Mouse (Mus musculus) CD4-positive helper T cell, adult 2 months (primary cell): ENCODE measurements around the gene Cd164l2.
A peak's percentile ranks its signal among the peaks of the same experiment; 100 is the strongest.

Experiments
- DNase-seq: peaks from one replicate; pipeline ENCODE4 v3.0.0-alpha.2; 2012; ENCODE audit warnings: low read depth, missing footprints, low spot score

The Cd164l2 gene

DNA sequence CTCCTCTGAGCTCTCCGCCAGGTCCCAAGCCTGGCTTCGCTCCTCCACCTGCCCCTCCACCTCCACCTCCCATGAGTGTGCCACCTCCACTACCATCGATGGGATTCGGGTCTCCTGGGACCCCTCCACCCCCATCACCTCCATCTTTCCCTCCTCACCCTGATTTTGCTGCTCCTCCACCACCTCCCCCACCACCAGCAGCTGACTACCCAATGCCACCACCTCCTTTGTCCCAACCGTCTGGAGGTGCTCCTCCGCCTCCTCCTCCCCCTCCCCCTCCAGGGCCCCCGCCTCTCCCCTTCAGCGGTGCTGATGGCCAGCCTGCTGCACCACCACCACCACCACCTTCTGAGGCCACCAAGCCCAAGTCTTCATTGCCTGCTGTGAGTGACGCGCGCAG, 17.4 kb upstream of the Cd164l2 start:
- no peak for DNase-seq

DNA sequence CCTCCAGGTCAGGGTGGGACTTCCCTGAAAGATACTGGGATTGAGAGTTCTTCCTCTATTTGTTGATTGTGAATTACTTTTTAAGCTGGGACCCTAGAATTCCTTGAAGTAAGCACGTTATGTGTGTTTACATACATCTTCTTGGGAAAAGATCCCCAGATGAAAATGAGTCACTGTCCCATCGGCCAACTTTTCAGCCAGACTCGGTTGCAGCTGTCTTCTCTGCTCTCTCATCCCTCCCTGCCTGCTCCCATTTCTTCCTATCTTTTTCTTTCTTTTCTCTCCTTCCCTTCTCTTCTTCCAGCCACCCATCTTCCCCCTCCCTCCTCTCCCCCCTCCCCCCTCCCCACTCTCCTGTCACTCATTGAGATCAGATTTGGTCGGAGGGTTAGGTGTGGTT, 16.9 kb upstream of the Cd164l2 start:
- no peak for DNase-seq

DNA sequence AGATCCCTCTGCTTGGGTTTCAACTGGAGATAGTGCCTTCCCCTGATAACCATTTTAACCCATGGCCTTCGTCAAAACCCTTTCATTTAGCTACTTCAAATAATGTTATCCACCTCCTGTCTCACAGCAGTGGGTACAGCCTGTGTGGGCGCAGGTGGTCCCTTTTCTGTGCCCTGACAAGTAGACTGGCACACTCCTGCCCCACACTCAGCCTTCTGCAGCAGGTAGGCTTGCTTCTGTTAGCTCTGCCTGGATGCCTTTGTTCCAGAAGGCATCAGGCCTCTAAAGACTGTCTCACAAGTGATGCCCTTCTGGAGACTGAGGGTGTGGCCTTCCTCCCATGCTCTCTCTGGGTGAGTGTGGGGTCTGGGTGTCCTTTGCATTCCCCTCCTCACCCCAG, 15.8 kb upstream of the Cd164l2 start:
- DNase-seq, result no peak

DNA sequence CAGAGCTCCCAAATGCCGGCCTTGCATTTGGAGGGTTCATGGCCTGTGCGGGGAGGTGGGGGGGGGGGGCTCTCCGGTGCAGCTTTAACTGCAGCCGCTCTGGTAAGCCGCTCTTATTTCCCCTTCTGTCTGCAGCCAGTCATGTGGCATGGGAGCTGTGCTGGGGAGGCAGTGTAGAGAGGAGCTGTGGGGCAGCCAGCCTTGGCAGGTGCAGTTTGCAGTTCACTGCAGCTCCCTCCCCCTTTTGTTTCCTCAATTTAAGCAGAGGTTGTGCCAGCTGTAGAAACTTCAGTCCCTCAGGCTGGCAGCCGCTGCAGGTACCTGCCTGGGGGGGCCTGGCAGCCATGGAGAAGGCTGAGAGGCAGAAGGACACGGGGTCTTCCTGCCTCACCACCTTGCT, 15.1 kb upstream of the Cd164l2 start:
- no peak for DNase-seq

DNA sequence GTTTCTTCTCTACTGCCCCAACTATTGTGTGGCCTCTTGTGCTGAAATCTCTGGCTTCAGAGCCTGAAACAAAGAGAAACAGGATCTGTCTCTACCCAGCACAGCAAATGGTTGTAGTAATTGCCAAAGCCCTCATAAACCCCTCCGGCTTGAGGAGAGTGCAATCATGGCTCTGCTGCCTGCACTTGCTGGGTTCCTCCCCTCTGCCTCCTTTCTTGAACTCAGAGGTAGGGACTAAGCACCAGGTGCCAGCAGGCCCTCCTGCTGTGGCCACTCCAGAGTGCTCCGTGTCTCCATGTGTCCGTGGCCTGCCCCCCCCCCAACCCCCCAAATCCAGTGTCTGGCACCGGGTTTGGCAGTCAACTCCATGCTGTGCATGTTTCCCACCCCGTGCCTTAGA, 14.6 kb upstream of the Cd164l2 start:
- no peak for DNase-seq

DNA sequence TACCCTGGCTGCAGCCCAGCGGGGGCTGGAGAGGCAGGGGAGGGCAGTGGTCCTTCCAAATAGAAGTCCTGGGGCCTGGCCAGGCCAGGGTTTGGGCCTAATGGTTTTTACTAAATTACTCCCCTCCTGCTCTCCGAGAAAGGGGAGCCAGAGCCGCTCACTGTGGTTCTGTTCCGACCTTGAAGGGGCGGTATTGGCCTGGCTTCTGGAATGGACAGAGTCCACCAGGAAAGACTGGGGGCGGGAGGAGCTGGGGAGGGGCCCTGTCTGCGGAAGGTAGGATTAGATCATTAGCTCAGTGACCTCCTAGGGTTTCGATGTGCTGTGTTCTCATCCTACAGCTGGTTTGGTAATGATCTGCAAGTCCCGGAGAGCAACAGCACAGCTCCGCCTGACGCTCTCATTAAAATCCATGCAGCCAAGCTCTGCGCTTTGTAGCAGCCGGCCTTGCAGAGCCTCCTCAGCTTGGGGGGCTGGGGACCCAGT, 14.1 kb upstream of the Cd164l2 start:
- DNase-seq, result no peak

DNA sequence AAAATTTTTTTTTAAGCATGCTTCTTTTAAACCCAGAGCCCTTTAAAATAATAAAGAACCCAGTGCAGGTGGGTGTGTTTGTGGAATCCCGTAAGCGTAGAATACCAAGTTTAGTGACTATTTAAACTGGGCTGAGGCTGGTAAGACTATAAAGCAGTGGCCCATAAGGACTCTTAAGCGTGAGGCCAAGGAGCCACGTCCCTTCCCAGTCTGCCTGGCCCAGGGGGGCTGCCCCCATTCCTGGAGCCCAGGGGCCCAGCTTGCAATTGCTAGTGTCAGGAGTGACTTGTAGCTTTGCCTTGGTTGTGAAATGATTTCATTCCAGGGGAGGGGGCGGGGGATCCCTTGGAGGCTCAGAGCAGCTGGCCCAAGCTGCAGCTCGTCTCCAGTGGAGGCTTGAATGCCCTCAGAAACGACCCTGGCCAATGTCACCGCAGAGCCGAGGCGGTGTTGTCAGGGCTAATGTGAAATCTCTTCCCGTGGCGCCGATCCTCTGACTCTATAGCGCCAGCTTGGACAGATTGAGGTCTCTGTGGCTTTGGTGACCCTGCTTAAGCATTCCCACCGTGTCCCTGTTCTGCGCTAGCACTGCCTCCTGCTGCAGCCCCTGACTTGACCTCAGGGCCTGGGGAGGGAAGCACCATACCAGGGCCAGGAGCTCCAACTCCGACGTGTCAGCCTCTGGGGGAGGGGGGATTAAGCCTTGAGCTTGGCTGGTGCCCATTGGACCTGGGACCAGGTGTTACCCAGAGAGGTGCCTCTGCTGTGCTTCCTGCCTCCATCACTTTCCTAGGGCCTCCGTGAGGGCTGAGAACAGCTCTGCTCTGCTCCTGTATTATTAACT, 13.4 kb upstream of the Cd164l2 start:
- no peak for DNase-seq

DNA sequence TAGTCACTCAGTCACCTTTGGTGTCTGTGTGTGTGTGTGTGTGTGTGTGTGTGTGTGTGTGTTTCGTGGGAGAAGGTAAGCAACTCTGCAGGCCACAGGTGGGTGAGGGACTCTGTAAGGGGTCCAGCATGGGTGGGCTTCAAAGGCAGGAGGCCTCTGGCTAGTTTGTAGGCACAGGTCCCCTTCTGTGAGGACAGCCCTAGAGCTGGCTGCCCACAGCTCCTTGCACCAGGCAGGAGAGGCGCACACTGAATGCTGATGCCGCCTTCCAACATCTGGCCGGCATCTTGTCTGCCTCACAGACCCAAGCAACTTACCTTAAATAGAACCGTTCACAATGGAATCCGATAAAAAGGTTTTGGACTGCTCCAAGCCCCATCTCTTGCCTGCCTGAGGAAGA, 12.2 kb upstream of the Cd164l2 start:
- DNase-seq, result no peak

DNA sequence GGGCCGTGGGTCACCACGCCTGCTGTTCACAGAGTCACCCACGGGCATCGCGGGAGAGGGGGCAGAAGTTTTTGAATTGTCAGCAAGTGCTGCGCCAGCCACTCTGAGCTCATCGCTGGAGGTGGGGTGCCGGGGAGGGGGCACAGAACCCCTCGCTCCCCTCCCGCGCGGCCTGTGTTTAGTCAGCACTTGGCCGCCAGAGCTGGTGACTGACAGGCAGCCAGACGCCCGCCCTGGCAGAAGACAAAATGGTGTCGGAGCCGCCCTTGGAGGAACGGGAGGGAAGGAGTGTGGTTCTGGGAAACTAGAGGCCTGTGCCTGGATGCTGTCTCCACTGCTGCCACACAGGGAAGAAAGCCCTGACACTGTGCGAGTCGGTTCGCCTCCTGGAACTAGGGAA, 11.6 kb upstream of the Cd164l2 start:
- no peak for DNase-seq

DNA sequence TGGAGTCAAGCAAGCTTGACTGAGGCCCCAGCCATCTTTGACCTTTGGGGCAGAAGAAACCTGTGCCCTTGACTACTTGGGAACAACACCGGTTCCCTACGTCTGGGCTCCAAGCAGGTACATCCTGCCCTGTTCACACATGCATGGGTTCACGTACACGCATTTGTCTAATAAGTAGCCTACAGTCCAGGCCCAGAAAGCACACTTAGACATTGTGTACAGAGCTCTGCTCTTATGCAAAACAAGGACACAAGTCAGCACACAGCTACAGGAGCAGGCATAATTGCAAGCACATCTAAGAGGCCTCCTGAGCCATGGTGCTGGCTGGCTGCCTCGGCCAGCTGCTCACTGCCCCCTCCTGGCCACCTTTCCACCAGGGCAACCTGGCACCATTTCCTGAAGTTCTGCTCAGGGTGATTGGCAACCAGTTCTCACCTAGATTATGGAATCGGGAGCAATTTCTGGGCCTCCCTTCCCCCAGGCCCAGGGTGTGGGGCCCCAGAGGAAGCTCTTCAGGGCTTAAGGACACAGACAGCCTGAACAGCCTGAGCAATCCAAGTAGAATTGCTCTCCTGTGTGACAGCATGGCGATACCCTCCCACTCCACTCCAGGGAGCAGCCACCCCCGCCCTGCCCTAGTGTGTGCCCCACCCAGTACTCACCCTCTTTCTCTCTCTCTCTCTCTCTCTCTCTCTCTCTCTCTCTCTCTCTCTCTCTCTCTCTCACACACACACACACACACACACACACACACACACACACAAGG, 10.7 kb upstream of the Cd164l2 start:
- DNase-seq, result peak; percentile 67

DNA sequence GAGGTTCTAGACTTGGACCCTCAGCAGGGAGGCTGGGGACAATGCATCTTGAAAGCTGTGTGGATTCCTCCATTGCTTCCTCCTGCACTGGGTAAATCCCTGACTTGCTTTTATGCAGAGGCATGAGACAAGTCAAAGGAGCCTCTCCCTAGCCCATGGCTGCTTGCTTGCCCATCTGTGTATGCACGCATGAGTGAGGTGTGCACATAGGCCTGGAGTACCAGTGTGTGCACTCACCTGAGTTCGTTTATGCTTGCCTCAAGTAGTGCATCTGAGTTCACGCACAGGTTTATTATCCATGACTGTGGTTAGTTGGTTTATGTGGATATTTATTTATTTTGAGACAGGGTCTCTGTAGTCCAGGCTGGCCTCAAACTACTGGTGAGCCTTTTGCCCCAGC, 9.7 kb upstream of the Cd164l2 start:
- DNase-seq, result no peak

DNA sequence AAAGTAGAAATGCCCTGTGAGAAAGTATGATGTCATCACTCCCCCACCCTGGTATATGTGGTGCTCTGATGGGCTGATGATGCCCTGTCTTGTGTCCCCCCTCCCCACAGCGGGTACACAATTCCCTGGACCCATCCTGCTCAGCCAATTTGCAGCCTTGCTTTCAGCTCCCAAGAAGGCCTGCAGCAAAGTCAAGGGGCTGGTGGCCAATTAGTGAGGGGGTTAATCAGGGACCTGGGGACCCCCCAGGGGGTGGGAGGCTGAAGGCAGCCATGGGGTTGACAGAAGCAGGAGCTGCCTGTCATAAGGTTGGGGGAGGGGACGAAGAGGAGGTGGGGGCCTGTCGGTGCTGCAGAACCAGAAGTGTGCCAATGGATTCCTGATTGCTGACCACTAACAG, 8.3 kb upstream of the Cd164l2 start:
- no peak for DNase-seq

DNA sequence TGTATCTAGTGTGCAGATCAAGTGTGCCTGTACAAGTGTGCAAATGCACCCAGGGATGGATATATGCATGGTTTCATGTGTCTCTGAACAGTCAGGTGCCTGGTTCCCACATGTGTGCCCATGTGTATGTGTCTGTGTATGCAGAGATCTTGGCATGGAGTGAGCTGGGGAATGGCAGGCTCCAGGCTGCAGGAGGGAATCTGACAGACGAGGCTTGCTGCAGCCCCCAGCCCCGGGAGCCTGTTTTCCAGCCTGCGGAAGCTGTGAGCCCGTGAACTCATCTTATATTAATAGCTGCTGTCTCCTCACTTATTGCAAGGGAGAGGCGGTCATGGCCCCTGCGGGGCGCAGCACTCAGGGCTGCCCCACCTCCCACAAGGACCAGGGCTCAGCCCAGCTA, 7.6 kb upstream of the Cd164l2 start:
- no peak for DNase-seq

DNA sequence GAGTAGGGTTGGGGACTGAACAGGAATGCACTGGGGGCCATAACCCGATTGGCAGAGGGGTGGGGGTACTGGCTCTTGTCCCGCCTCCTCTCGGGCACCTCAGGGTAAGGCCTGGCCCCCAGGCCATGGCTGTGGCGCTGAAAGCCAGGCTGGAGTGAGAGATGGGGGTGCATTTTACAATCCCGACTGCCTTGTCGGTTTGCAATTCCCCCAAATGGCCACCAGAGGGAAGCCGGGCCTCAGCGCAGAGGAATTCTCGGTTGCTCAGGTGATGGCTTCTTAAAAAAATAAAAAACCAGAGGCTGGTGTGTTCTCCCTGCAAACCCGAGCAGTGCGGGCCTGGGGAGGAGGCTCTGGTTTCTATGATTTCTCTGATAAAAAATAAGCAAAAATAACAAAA, 2.6 kb upstream of the Cd164l2 start:
- peak; percentile 79 for DNase-seq

DNA sequence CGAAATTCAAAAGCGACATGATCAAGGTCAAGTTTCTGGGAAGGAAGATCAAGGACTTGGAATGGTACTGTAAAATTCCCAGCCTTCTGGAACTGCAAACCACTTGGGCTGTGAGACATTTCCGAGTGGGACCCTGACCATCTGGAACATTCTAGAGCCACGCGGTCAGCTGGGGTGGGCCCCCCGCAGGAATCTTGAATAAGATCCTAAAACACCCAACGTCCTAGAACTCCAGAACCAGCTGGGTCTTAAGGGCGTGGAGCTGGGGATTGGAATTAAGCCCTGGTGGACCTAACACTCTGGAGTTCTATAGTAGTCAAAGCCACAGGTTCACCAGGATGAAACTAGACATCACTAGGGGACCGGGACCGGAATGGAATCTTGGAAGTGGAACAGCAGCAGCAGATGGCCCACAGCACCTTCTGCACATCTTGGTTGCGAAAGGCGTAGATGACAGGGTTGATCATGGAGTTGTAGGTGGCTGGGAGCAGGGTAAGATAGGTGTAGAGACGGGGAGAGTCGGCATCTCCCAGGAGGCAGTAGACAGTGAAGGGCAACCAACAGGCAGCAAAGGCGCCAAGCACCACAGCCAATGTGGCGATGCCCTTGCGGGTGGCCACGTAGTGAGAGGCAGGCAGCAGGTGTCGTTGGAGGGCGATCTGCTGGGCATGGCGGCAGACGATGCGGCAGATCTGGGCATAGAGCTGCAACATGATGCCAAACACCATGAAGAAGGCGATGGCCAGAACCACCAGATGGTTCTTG, 1.7 kb upstream of the Cd164l2 start:
- no peak for DNase-seq

DNA sequence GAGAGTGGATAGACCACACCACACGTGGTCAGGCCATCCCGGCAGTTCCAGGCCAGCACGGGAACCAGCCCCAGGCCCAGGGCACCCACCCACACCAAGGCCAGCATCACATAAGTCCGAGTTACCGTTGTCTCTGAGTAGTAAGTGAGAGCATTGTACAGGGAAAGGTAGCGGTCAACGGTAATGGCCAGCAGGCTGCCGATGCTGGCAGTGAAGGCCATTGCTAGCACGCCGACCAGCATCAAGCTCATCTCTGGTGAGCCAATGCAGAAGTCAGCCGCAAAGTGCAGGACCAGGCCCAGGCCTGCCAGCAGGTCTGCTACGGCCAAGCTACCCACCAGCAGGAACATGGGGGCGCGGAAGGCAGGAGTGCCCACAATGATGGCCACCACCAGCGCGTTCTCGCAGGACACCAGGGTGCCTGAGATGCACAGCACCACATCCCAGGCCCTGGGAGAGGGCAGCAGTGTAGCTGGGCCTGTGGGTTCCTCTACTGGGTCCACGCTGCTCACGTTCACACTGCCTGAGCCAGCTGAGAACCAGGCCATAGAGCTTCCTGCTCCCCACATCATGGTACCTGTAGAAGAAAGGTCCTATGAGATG, 1.0 kb upstream of the Cd164l2 start:
- no peak for DNase-seq

DNA sequence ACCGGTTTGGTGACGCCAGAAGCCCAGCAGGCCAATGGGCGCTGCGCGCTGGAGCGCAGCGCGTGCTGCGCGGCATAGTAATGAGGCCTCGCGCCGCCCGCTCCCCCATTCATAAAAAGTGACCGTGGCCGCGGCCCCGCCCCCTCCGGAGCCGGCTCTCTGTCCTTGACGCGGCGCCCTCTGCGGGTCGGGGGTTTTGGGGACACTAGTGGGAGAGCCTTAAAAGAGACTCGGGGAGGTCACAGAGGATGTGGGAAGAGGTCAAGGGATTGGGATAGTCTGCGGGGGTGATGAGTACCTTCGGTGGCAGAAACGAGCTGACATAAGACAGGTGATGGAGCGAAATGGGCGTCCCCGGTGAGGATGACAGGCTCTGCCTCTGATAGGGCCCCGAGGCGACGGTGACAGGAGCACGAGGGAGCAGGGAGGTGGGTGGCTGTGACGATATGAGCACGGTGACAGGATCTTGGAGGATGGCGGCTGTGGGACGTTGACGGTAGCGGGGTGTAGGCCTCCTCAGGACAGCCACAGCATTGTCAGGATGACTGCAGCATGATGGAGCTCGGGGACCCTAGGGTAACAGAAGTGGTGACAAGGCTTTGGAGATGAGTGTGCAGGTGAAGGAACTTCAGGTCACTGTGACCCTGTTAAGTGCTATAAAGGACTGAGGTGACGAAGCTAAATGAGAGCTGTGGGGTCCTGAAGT, 784 bp downstream of the Cd164l2 start:
- DNase-seq, result peak; percentile 85

DNA sequence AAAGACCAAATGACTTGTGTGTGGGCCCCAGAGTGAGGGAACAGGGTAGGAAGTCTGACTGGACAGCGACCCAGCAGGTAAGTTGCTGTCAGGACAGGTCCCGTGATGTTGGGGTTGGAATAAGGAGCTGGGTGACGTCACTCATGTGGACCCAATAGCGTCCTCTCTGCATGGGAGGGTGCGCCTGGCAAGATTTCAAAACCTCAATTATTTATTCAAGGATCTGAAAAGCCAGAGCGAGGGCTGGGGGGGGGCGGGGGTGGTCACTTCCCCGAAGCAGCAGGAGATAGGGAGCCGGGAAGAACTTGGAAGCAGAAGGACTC, 1.3 kb downstream of the Cd164l2 start:
- DNase-seq, result no peak

DNA sequence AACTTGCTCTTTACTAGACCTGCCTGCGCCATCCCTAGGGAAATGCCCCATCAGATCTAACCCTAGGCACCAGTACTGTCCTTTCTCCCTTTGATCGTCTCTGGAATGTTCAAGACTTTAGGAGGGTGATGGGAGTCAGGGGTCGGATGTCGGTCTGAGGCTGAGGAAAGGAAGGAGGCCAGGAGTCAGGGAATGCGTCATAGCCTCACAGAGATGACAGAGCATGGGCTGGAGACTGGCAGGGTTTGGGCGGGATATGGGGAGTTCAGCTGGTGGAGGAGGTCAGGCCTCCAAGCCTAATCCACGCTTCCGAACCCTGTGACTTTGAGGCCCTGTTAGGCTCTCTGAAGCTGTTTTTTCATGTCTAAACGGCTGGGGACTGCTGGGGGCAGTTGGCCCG, 1.7 kb downstream of the Cd164l2 start:
- DNase-seq, result no peak

DNA sequence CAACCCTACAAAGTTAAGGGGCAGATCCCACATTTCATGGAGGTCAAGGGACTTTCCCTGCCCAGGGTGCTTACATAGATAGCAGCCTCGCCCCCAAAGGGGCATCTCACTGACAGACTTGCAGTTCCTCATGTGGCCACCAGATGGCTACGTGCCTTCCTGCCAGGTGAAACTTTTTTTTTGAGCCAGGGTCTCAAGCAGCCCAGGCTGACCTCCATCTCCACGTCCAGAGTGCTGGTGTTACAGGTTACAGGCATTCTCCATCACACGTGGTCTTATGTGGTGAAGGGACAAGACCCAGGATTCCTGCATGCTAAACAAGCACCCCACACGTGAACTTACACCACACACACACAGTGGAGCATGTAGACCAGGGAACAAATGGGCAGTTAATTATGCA, 5.7 kb downstream of the Cd164l2 start:
- DNase-seq, result peak; percentile 69

DNA sequence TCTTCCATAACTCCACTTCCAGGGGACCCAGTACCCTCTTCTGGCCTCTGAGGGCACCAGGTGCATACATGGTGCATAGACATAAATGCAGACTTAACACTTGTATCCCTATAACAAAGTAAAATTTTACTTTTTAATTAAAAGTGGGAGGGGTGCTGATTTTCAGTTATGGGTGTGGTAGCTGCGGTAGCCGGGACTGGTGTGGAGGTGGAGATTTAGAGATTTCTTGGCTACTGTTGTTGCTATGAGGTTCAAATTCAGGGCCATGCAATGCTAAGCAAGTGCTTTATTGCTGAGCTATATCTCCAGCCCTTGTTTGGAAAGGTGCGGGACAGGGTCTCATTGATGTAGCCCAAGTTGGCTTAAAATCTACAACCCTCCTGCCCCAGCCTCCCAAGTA, 6.8 kb downstream of the Cd164l2 start:
- DNase-seq, result no peak
